Mouse (Mus musculus): ENCODE measurements at regions not wholly inside any gene's neighbourhood (a gene's known extent, or its start where the extent isn't known, plus 50 kb on each side); places are given as distances from the start of the nearest gene placed in this dataset.

GRCm38 (mm10) chr10:125861734-125862133 lies 104.2 kb upstream of the Lrig3 start:
- DNase-seq (ENCODE audit: extremely low spot score in 1 of 2, low spot score in 1 of 2) = no peak

- no peak for DNase-seq (ENCODE audit: extremely low spot score in 1 of 2, low spot score in 1 of 2)
These were observed 99.6 kb upstream of the Lrig3 start for GRCm38 (mm10) chr10:125866346-125866745.

DNA sequence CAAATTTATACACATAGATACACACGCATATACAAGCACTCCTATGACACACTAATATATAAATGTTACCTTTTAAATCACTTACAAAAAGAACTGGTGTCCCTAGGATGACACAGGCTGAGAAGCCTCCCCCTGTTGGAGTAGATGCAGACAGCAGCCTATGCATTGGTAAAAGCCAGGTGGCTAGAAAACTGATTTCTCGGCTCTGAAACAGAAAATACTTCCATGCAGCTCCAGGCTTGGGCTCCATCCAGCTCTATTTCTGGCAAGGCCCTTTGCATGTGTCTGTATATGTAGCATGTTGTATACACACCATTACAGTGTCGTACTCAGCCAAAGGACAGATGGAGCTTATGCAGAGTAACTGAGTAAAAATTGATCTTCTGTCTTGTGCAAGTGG lies 81.4 kb upstream of the Lrig3 start:
- DNase-seq (ENCODE audit: extremely low spot score in 1 of 2, low spot score in 1 of 2) = no peak

GRCm38 (mm10) chr10:125885796-125886195 lies 80.2 kb upstream of the Lrig3 start:
- no peak for DNase-seq (ENCODE audit: extremely low spot score in 1 of 2, low spot score in 1 of 2)

DNA sequence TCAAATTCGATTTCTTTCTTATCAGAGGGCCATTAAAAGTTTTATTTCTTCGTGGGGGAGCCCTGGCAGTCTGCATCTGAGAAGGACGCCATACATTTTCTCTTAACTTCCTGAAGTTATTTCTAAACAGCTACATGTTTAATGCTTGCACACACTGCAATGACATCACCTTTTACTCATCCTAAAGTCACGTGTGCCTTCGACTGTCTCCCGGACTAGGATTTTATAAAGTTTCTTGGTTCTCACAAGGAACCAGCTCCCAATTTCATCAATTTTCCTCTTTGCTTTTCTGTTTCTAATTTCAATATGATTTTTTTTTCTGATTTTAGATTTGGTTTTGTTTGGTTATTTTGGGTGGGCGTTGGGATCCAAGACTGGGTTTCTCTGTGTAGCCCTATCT lies 73.8 kb upstream of the Lrig3 start:
- no peak for DNase-seq (ENCODE audit: extremely low spot score in 1 of 2, low spot score in 1 of 2)

GRCm38 (mm10) chr10:125895744-125896482 lies 70.1 kb upstream of the Lrig3 start:
- no peak for DNase-seq (ENCODE audit: extremely low spot score in 1 of 2, low spot score in 1 of 2)

- DNase-seq (ENCODE audit: extremely low spot score in 1 of 2, low spot score in 1 of 2) = no peak
These were observed 69.3 kb upstream of the Lrig3 start for GRCm38 (mm10) chr10:125896646-125897045.

- no peak for DNase-seq (ENCODE audit: extremely low spot score in 1 of 2, low spot score in 1 of 2)
These were observed 66.5 kb upstream of the Lrig3 start for GRCm38 (mm10) chr10:125899504-125899903.

DNA sequence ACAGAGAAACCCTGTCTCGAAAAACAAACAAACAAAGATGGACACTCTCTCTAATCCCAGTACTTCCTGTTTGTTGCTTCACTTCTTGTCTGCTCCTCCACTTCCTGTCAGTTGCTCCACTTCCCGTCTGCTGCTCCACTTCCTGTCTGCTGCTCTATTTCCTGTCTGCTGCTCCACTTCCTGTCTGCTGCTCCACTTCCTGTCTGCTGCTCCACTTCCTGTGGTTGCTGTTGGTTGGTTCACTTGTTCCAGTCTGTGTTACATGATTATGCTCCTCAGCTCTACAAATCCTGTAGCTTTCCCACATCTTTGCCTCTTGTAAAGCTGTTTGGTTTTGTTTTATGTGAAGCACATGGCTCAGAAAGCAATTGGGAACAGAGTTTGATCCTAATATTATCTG lies 65.4 kb upstream of the Lrig3 start:
- DNase-seq (ENCODE audit: extremely low spot score in 1 of 2, low spot score in 1 of 2) = no peak

DNA sequence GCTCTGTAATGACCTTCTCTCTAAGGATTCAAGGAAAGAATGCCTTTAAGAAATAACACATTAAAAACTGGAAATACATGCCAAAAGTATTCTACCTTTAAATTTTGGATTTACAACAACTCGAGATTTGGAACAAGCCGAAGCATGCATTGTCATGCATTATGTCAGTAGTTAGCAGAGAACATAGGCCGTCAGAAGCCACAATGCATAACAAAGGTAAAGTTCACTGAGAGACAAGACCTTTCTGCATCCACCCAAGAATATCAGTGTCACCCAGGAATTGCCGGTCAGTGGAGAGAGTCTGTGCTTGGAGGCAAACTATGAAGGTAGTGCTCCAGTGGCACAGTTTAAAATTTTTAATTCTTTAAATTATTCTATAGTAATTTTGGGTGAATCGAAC lies 63.3 kb upstream of the Lrig3 start:
- no peak for DNase-seq (ENCODE audit: extremely low spot score in 1 of 2, low spot score in 1 of 2)

GRCm38 (mm10) chr10:125912207-125912606 lies 53.8 kb upstream of the Lrig3 start:
- DNase-seq (ENCODE audit: extremely low spot score in 1 of 2, low spot score in 1 of 2) = no peak
